Mouse (Mus musculus) kidney, embryonic 14.5 days (tissue): ENCODE results near the gene Lrrk1. TPM values are rescaled to one million over a fixed set of nuclear protein-coding genes. Genes with fewer than 3 reads are reported as not detected.

Experiments
- ATAC-seq: fragments of 200-750 bp; cut with Nextera tagmentation; 2 replicates; pipeline ENCODE4 v1.8.0; 2017; ENCODE audit warnings: moderate number of reproducible peaks, mild to moderate bottlenecking, moderate TSS enrichment, moderate library complexity; ENCODE audit not compliant: low FRiP score, low TSS enrichment
- H3K27ac ChIP-seq: fragments of 300-500 bp; sonication (generic); 2 replicates; pipeline ENCODE4 v1.5.1; 2014; ENCODE audit warnings: low read depth, mild to moderate bottlenecking, low read length, moderate library complexity, mixed read lengths
- H3K27me3 ChIP-seq: fragments of 300-500 bp; sonication (generic); 2 replicates; pipeline ENCODE4 v1.6.1; 2014; ENCODE audit warnings: mild to moderate bottlenecking, low read length; ENCODE audit not compliant: control insufficient read depth, insufficient read depth
- H3K36me3 ChIP-seq: fragments of 300-500 bp; sonication (generic); 2 replicates; pipeline ENCODE4 v1.6.1; 2014; ENCODE audit warnings: low read length, mixed read lengths; ENCODE audit not compliant: control insufficient read depth, insufficient read depth
- H3K4me1 ChIP-seq: fragments of 300-500 bp; sonication (generic); 2 replicates; pipeline ENCODE4 v1.6.1; 2014; ENCODE audit warnings: low read length, mixed read lengths; ENCODE audit not compliant: control insufficient read depth, insufficient read depth
- H3K4me2 ChIP-seq: fragments of 300-500 bp; sonication (generic); replicated peaks from 2 replicates; pipeline ENCODE4 v1.6.1; 2014; ENCODE audit warnings: low read depth, mild to moderate bottlenecking, low read length
- H3K4me3 ChIP-seq: fragments of 300-500 bp; sonication (generic); 2 replicates; pipeline ENCODE4 v1.5.1; 2014; ENCODE audit warnings: mild to moderate bottlenecking, low read length
- H3K9ac ChIP-seq: fragments of 300-500 bp; sonication (generic); 2 replicates; pipeline ENCODE4 v1.6.1; 2014; ENCODE audit warnings: low read depth, mild to moderate bottlenecking, low read length, moderate library complexity
- H3K9me3 ChIP-seq: fragments of 300-500 bp; sonication (generic); 2 replicates; pipeline ENCODE4 v1.6.1; 2016; ENCODE audit warnings: low read length; ENCODE audit not compliant: control insufficient read depth
- WGBS: fragments of 180-500 bp; shearing (Covaris S2); extraction: QIAGEN DNeasy Blood & Tissue Kit; methylation state at CpG from one replicate; pipeline ENCODE4 v1.1.7; 2014; 5-methylcytosine and 5-hydroxymethylcytosine counted together
- polyA plus RNA-seq: library from polyadenylated mRNA; unstranded; fragments of >200 nt; fragmentation: Nextera tagmentation; extraction: Ambion mirVana; gene quantifications from 2 replicates; pipeline ENCODE4 v1.2.1, GENCODE M21; 2014

Gene Lrrk1
- polyA plus RNA-seq, 1 experiment from 2014 or later, result 12.4 TPM

DNA sequence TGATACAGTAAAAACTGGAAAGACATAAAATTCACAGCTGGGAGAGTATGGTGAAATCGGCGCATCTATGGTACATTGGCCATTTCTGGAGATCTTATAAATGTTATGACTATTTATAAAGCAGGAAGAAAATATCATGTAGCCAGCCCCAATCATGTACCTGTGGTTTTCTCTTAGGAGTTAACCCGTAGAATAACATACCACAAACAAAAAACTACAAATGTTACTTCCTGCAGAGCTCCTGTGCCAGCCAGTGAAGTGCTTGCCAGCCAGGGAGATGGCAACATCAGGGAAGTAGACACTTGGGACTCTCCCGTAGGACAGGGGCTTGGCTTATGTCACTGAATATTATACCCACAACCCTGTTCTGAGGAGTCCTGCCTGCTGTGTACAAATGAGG lies 37.1 kb downstream of the Lrrk1 start:
- no peak for ATAC-seq
- Histone ChIP-seq H3K4me2 (no peak overlapping the region), H3K9me3 (no peaks in the 10 kb centered on the region), H3K4me1 (0 out of 2 replicates have a peak, but pooled peaks cover 9% of the 10 kb centered on the region), H3K27ac (no peak overlapping the region), H3K36me3 (no peaks in the 10 kb centered on the region), H3K4me3 (no peak overlapping the region), H3K9ac (no peak overlapping the region), H3K27me3 (no peaks in the 10 kb centered on the region)
- WGBS, result 89% methylated on average over 4 of the region's 4 CpGs

- Histone ChIP-seq H3K4me1 (0 out of 2 replicates have a peak, but pooled peaks cover 9% of the 10 kb centered on the region), H3K9me3 (no peaks in the 10 kb centered on the region), H3K27ac (no peak overlapping the region), H3K9ac (no peak overlapping the region), H3K27me3 (no peaks in the 10 kb centered on the region), H3K4me2 (no peak overlapping the region), H3K4me3 (no peak overlapping the region), H3K36me3 (no peaks in the 10 kb centered on the region)
- 24% methylated on average over 11 of the region's 11 CpGs for WGBS
- ATAC-seq, result no peak
Measured at GRCm38 (mm10) chr7:66349670-66350069, 38.5 kb downstream of the Lrrk1 start.

DNA sequence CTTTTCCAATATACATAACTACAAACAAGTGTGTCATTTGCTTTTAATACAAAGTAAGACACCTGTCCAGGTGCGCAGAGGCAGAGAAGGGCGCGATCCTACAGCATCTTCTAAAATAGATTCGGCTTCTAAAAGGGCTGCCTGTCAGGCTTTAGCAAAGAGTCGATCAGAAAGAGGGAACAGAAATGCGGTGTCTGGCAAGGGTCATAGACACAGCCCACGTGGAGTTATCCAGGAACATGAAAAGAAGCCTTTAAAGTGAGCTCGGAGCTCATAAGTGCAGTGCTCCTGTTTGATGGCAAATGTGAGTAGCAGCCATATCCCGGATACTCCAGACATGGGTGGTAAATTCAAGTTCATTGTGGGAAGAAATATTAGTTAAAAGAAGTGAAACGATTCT lies 39.6 kb downstream of the Lrrk1 start:
- Histone ChIP-seq H3K36me3 (no peaks in the 10 kb centered on the region), H3K27me3 (no peaks in the 10 kb centered on the region), H3K9me3 (no peaks in the 10 kb centered on the region), H3K4me3 (no peak overlapping the region), H3K4me1 (0 out of 2 replicates have a peak, but pooled peaks cover 9% of the 10 kb centered on the region), H3K9ac (no peak overlapping the region), H3K27ac (no peak overlapping the region), H3K4me2 (no peak overlapping the region)
- WGBS, result 84% methylated on average over 10 of the region's 10 CpGs
- no peak for ATAC-seq

DNA sequence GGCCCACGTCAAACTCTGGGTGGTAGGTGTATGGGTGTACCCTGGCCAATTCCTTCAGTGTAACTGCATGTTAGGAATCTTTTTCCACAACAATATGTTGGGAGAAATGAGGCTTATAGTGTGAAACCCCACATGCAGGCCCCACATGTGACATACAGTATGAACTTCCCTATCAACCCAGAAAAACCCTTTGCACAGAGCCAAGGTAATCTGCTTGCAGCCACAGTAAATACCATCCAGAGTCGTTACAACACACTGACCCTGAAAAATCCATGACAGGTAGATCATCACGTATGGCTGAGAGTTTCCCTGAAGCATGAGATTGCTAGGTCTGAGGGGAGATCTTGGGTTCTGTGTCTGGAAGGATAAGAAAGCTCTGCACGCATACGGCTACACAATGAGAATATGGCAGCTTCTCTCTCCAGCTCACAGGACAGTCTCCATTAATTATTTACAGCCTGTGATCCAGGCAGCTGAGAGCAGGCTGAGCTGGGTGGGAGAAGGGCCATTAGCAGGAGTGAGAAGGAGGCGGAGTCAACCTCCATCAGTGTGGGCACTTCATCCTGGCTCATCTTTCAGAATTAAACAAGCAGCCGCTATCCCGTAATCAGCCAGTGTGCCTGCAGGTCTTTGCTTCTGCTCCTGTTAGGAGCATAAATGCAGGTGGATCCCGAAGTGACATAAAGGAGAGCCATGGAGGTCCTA lies 41.0 kb downstream of the Lrrk1 start:
- H3K9ac ChIP-seq, result no peak overlapping the region
- no peak overlapping the region for H3K27ac ChIP-seq
- no peaks in the 10 kb centered on the region for H3K27me3 ChIP-seq
- no peak overlapping the region for H3K4me3 ChIP-seq
- H3K4me2 ChIP-seq, result no peak overlapping the region
- 34% methylated on average over 9 of the region's 9 CpGs for WGBS
- H3K36me3 ChIP-seq, result no peaks in the 10 kb centered on the region
- H3K4me1 ChIP-seq, result 0 out of 2 replicates have a peak, but pooled peaks cover 9% of the 10 kb centered on the region
- ATAC-seq, result peak; percentile 90
- H3K9me3 ChIP-seq, result no peaks in the 10 kb centered on the region

DNA sequence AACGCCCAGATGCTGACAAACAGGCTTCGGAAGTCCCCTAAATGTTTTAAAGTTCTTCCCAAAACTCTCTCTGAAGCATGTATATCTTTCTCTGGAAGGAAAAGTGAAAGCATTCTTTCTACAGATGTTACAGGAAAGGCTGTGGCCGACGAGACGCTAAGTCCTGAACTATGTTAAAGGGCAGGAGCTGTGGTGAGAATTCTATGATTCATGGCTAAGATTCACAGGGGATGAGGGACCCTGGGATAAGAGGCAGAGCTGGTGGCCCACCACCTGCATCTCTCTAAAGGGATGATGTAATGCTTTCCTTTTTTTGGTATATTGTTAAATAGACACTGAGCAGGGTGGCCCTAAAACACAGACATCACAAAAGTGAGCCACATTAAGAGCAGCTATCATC lies 44.8 kb downstream of the Lrrk1 start:
- Histone ChIP-seq H3K4me1 (peaks cover 14% of the 10 kb centered on the region; the same call in 1 of the 2 replicates), H3K4me3 (no peak overlapping the region), H3K9ac (no peak overlapping the region), H3K9me3 (no peaks in the 10 kb centered on the region), H3K4me2 (no peak overlapping the region), H3K36me3 (no peaks in the 10 kb centered on the region), H3K27ac (no peak overlapping the region), H3K27me3 (no peaks in the 10 kb centered on the region)
- no peak for ATAC-seq
- WGBS, result 70% methylated on average over 5 of the region's 5 CpGs

GRCm38 (mm10) chr7:66342831-66343230 lies 45.3 kb downstream of the Lrrk1 start:
- H3K4me3 ChIP-seq, result no peak overlapping the region
- no peak overlapping the region for H3K4me2 ChIP-seq
- no peak for ATAC-seq
- 65% methylated on average over 6 of the region's 6 CpGs for WGBS
- peaks cover 14% of the 10 kb centered on the region; the same call in 1 of the 2 replicates for H3K4me1 ChIP-seq
- H3K9me3 ChIP-seq, result no peaks in the 10 kb centered on the region
- H3K9ac ChIP-seq, result no peak overlapping the region
- H3K27ac ChIP-seq, result no peak overlapping the region
- no peaks in the 10 kb centered on the region for H3K36me3 ChIP-seq
- no peaks in the 10 kb centered on the region for H3K27me3 ChIP-seq

DNA sequence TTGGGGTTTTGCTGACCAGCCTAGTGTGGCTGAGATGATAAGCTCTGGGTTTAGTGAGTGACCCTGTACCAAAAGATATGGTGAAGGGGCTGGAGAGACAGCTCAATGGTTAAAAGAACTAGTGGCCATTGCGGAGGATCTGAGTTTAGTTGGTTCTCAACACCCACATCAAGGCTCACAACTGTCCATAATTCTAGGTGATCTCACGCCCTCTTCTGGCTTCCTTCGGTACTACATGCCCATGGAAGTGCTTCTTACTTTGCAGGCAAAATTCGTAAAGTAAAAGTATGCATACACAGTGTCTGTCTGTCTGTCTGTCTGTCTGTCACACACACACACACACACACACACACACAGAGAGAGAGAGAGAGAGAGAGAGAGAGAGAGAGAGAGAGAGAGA lies 45.8 kb downstream of the Lrrk1 start:
- Histone ChIP-seq H3K27me3 (no peaks in the 10 kb centered on the region), H3K27ac (no peak overlapping the region), H3K9me3 (no peaks in the 10 kb centered on the region), H3K4me3 (no peak overlapping the region), H3K36me3 (no peaks in the 10 kb centered on the region), H3K4me2 (no peak overlapping the region), H3K9ac (no peak overlapping the region), H3K4me1 (peaks cover 14% of the 10 kb centered on the region; the same call in 1 of the 2 replicates)
- no peak for ATAC-seq
- 43% methylated on average over 4 of the region's 4 CpGs for WGBS

DNA sequence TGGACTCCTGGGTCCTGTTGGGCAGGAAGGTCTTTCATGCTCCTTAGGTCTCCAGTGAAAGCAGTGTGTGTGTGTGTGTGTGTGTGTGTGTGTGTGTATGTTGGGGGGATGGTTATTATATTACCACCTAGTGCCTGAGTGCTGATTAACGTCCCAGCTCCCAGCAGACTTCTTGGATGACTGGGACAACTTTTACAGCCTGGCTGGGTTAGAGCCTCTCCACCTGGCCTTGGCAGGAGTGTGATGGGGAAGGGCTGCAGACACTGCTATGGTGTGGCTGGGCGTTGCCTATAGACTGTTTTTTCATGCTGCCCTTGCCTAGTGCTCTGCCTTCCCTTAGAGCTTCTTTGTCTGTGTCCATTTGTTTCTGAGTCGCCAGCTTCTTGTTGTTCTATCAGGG lies 48.1 kb downstream of the Lrrk1 start:
- WGBS, result 31% methylated on average over 3 of the region's 3 CpGs
- no peaks in the 10 kb centered on the region for H3K9me3 ChIP-seq
- no peak overlapping the region for H3K4me3 ChIP-seq
- 0 out of 2 replicates have a peak overlapping the region, but pooled peaks have one; percentile 1 for H3K27ac ChIP-seq
- H3K36me3 ChIP-seq, result no peaks in the 10 kb centered on the region
- peaks cover 8% of the 10 kb centered on the region; the same call in 1 of the 2 replicates for H3K4me1 ChIP-seq
- no peak overlapping the region for H3K4me2 ChIP-seq
- peak; percentile 72 for ATAC-seq
- H3K9ac ChIP-seq, result no peak overlapping the region
- H3K27me3 ChIP-seq, result no peaks in the 10 kb centered on the region

DNA sequence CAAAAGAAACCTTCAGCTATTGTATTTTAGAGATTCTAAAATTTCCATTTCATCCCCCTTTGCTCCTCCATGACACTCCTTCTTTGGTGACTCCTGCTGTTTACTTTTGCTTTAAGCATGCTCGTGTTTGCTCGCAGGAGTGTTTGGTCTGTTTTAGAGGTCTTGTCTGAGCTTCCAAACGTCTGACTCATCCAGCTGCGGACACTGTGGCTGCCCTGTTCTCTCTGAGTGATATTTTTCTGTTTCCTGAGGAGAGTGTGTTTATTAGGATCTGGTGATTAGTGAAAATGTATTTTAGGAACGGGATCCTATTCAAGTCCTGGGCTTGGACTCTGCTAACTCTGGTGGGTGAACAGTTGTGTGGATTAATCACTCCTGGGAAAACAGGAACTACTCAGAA lies 48.5 kb downstream of the Lrrk1 start:
- Histone ChIP-seq H3K4me3 (no peak overlapping the region), H3K4me1 (peaks cover 8% of the 10 kb centered on the region; the same call in 1 of the 2 replicates), H3K9me3 (no peaks in the 10 kb centered on the region), H3K9ac (no peak overlapping the region), H3K36me3 (no peaks in the 10 kb centered on the region), H3K4me2 (no peak overlapping the region), H3K27ac (0 out of 2 replicates have a peak overlapping the region, but pooled peaks have one; percentile 1), H3K27me3 (no peaks in the 10 kb centered on the region)
- 23% methylated on average over 5 of the region's 5 CpGs for WGBS
- ATAC-seq, result no peak
